Mouse (Mus musculus): Measurements from ENCODE around the gene Tmem53.
A peak's percentile ranks its signal among the peaks of the same experiment; 100 is the strongest.

- no peak for TF ChIP-seq CTCF (IDR thresholded peaks at IDR 0.05; ENCODE audit: low read depth, low read length)
- peak; percentile 61; the same call in 1 of the 2 replicates for TF ChIP-seq POLR2A (IDR thresholded peaks at IDR 0.05; ENCODE audit: extremely low read depth, insufficient read depth, low read length)
Observed at GRCm38 (mm10) chr4:117251801-117252316, at the start of gene Tmem53, which contains the start of gene Armh1.

Measured in liver, adult 2 months (tissue).